Mouse (Mus musculus): ENCODE measurements around the gene Gm42674.

Gene Gm42674

GRCm38 (mm10) chr3:90626266-90627021, 24.7 kb downstream of the Gm42674 start:
- DNase-seq: no peak

GRCm38 (mm10) chr3:90627366-90627765, 25.7 kb downstream of the Gm42674 start:
- DNase-seq: no peak

- no peak for DNase-seq
These were observed 26.1 kb downstream of the Gm42674 start for GRCm38 (mm10) chr3:90627807-90628206.

GRCm38 (mm10) chr3:90629298-90629697, 27.6 kb downstream of the Gm42674 start:
- DNase-seq: no peak

- DNase-seq: no peak
These were observed 30.3 kb downstream of the Gm42674 start for GRCm38 (mm10) chr3:90631984-90632383.

- DNase-seq: no peak
These were observed 37.0 kb downstream of the Gm42674 start for GRCm38 (mm10) chr3:90638511-90639275.

- no peak for DNase-seq
These were observed 37.9 kb downstream of the Gm42674 start for GRCm38 (mm10) chr3:90639511-90640154.

GRCm38 (mm10) chr3:90640981-90641380, 39.3 kb downstream of the Gm42674 start:
- no peak for DNase-seq

- no peak for DNase-seq
These were observed 42.5 kb downstream of the Gm42674 start for GRCm38 (mm10) chr3:90644220-90644619.

- DNase-seq: no peak
These were observed 45.6 kb downstream of the Gm42674 start for GRCm38 (mm10) chr3:90647291-90647690.

GRCm38 (mm10) chr3:90648981-90649380, 47.3 kb downstream of the Gm42674 start:
- DNase-seq: no peak

- DNase-seq: no peak
These were observed 48.1 kb downstream of the Gm42674 start for GRCm38 (mm10) chr3:90649832-90650231.

- peak; percentile 28 for DNase-seq
These were observed 51.3 kb downstream of the Gm42674 start for GRCm38 (mm10) chr3:90652878-90653508.

- no peak for DNase-seq
These were observed 52.0 kb downstream of the Gm42674 start, which contains the start of gene S100a7a for GRCm38 (mm10) chr3:90653717-90654116. Gene S100a7a, plus strand, starts transcription at chr3:90654017.
